Mouse (Mus musculus) midbrain, embryonic 11.5 days (tissue): ENCODE measurements at regions not wholly inside any gene's neighbourhood (a gene's known extent, or its start where the extent isn't known, plus 50 kb on each side); places are given as distances from the start of the nearest gene placed in this dataset.

Source experiments
- ATAC-seq: fragments of 200-750 bp; cut with Nextera tagmentation; 2 replicates; pipeline ENCODE4 v1.8.0; 2017; ENCODE audit warnings: moderate TSS enrichment, moderate library complexity; ENCODE audit not compliant: low FRiP score
- DNase-seq: peaks from one replicate; pipeline ENCODE4 v3.0.0; 2015; ENCODE audit warnings: low spot score; ENCODE audit errors: missing footprints
- H3K27ac ChIP-seq: fragments of 300-500 bp; sonication (generic); 2 replicates; pipeline ENCODE4 v1.5.1; 2014; ENCODE audit warnings: low read depth, low read length
- H3K27me3 ChIP-seq: fragments of 300-500 bp; sonication (generic); 2 replicates; pipeline ENCODE4 v1.6.1; 2014; ENCODE audit warnings: mild to moderate bottlenecking, low read length, moderate library complexity, mixed read lengths; ENCODE audit not compliant: control insufficient read depth, insufficient read depth
- H3K36me3 ChIP-seq: fragments of 300-500 bp; sonication (generic); 2 replicates; pipeline ENCODE4 v1.6.1; 2014; ENCODE audit warnings: mild to moderate bottlenecking, low read length, moderate library complexity, mixed read lengths; ENCODE audit not compliant: control insufficient read depth, insufficient read depth
- H3K4me1 ChIP-seq: fragments of 300-500 bp; sonication (generic); 2 replicates; pipeline ENCODE4 v1.6.1; 2014; ENCODE audit warnings: low read length; ENCODE audit not compliant: control insufficient read depth, insufficient read depth
- H3K4me2 ChIP-seq: fragments of 300-500 bp; sonication (generic); 2 replicates; pipeline ENCODE4 v1.6.1; 2014; ENCODE audit warnings: mild to moderate bottlenecking, moderate library complexity
- H3K4me3 ChIP-seq: fragments of 300-500 bp; sonication (generic); 2 replicates; pipeline ENCODE4 v1.5.1; 2014; ENCODE audit warnings: low read depth, low read length
- H3K9ac ChIP-seq: fragments of 300-500 bp; sonication (generic); 2 replicates; pipeline ENCODE4 v1.6.1; 2014; ENCODE audit warnings: low read length
- H3K9me3 ChIP-seq: fragments of 300-500 bp; sonication (generic); 2 replicates; pipeline ENCODE4 v1.6.1; 2016; ENCODE audit warnings: low read length; ENCODE audit not compliant: control insufficient read depth
- WGBS: fragments of 180-500 bp; shearing (Covaris S2); extraction: QIAGEN DNeasy Blood & Tissue Kit; methylation state at CpG from one replicate; pipeline ENCODE4 v1.1.7; 2014; 5-methylcytosine and 5-hydroxymethylcytosine counted together

DNA sequence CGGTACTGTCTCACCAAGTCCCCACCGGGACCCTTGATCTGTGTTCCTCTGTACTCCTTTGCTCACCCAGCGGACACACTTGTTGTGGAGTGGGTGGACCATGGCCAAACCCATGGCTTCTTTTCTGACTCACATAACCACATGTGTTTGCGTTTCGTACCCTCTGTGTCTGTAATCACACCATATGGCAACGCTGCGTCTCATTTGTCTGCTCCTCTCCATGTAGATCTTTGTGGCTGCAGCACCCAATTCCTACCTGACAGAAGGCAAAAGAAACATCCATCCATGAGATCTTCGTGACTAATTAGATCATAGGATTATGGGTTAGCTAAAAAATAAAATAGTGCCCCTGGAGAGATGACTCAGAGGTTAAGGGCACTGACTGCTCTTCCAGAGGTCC, 435.2 kb upstream of the Cd180 start:
- no peaks in the 10 kb centered on the region for H3K36me3 ChIP-seq
- ATAC-seq: no peak
- 89% methylated on average over 8 of the region's 8 CpGs for WGBS
- no peaks in the 10 kb centered on the region for H3K9me3 ChIP-seq
- no peak overlapping the region for H3K27ac ChIP-seq
- no peaks in the 10 kb centered on the region for H3K4me1 ChIP-seq
- no peak overlapping the region for H3K9ac ChIP-seq
- no peak overlapping the region for H3K4me3 ChIP-seq
- DNase-seq: no peak
- H3K27me3 ChIP-seq: no peaks in the 10 kb centered on the region
- H3K4me2 ChIP-seq: no peak overlapping the region

DNA sequence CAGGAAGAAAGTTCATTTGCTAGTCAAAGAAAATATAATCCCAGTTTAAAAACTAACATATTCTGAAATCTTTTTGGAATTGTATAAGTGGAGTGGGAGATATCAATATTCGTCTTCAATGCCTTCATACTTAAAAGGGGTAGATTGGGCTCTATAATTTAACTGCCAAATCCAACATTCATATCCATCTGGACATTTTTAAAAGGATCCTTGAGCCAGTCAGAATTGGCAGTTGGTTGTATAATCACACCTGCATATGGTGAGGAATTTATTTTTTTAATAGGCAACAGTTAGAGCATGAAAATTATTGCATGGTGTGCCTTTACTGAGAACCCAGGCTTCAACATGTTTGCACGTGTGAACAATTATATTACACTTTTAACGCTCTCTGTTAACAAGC, 419.5 kb upstream of the Cd180 start:
- H3K27me3 ChIP-seq: no peaks in the 10 kb centered on the region
- WGBS: 93% methylated on average over 3 of the region's 3 CpGs
- H3K36me3 ChIP-seq: no peaks in the 10 kb centered on the region
- H3K9me3 ChIP-seq: no peaks in the 10 kb centered on the region
- H3K27ac ChIP-seq: no peak overlapping the region
- no peak for ATAC-seq
- DNase-seq: no peak
- no peak overlapping the region for H3K4me2 ChIP-seq
- no peak overlapping the region for H3K9ac ChIP-seq
- H3K4me3 ChIP-seq: no peak overlapping the region
- H3K4me1 ChIP-seq: no peaks in the 10 kb centered on the region

DNA sequence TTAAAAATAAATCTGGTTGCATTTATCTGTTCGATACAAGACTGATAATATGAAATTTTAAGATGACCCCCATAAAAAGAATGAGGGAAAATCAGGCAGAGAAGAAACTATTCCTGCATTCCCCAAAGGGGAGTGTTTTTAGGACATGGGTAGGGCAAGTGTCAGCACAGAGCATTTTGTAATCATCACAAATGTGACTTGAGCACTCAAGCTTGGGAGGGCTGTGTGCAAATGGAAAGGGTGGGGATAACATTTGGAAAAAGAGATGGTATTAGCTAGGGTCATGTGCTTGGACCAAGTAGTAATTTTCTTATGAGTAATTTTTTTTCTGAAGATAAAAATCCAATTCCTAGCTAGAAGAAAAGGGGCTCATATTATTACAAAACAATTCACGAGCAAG, 418.1 kb upstream of the Cd180 start:
- Histone ChIP-seq H3K4me1 (no peaks in the 10 kb centered on the region), H3K27me3 (no peaks in the 10 kb centered on the region), H3K4me2 (no peak overlapping the region), H3K36me3 (no peaks in the 10 kb centered on the region), H3K4me3 (no peak overlapping the region), H3K27ac (no peak overlapping the region), H3K9me3 (no peaks in the 10 kb centered on the region), H3K9ac (no peak overlapping the region)
- no peak for ATAC-seq
- no peak for DNase-seq
- WGBS: 96% methylated on average over 2 of the region's 2 CpGs

DNA sequence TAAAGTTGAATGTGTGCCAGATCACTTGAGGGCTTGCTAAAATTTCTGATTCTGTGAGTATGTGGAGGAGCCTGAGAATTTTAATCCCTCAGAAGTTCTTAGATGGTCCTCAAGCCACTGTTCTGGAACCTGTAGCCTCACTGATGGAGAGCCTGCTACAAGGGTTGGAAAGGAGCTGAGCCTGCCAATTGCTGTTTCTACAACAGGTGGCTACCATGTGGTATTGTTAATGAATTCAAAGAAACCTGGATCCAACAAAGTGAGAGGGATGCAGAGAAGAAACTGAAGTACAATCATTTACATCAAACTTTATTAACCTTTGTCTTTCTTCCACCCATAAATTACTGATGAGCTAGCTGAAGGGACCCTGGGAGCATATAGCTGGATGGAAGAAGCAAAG, 416.5 kb upstream of the Cd180 start:
- H3K36me3 ChIP-seq: no peaks in the 10 kb centered on the region
- no peak overlapping the region for H3K27ac ChIP-seq
- no peaks in the 10 kb centered on the region for H3K9me3 ChIP-seq
- no peak overlapping the region for H3K9ac ChIP-seq
- no peaks in the 10 kb centered on the region for H3K27me3 ChIP-seq
- ATAC-seq (no peak), DNase-seq (no peak)
- H3K4me3 ChIP-seq: no peak overlapping the region
- no peaks in the 10 kb centered on the region for H3K4me1 ChIP-seq
- no peak overlapping the region for H3K4me2 ChIP-seq

DNA sequence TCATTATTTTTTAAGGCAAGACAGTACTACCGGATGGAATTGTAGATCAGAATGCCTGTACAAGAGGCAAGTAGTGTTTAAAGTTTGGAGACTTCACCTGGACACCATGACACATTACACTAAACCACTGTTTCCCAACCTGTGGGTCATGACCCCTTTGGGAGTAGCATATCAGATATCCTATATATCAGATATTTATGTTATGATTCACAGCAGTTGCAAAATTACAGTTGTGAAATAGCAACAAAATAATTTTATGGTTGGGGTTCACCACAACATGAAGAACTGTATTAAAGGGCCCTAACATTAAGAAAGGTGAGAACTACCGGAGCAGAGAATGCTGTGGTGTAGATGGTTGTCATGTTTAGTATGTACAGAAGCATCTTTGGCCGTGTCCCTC, 413.2 kb upstream of the Cd180 start:
- Histone ChIP-seq H3K4me3 (no peak overlapping the region), H3K9ac (no peak overlapping the region), H3K27ac (no peak overlapping the region), H3K36me3 (no peaks in the 10 kb centered on the region), H3K9me3 (no peaks in the 10 kb centered on the region), H3K27me3 (no peaks in the 10 kb centered on the region), H3K4me1 (no peaks in the 10 kb centered on the region), H3K4me2 (no peak overlapping the region)
- ATAC-seq (no peak), DNase-seq (no peak)
- 93% methylated on average over 3 of the region's 3 CpGs for WGBS

DNA sequence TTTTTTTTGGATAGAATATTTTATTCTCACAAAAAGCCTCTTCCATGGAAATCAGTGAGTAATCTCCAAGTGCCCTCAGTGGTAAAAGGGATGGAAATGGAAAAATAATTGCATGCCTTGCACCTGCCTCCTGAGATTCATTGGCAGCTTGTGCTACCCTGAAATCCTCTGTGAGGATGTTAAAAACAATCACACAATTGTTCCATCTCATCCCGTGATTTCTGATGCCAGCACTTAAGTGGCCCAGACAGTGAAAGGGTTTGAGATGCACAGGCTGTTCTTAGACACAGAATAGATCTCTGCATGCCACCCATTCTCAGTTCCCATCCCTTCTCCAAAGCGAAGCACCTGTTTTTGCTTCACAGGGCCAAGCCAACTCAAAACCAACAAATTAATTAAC, 398.9 kb upstream of the Cd180 start:
- H3K9me3 ChIP-seq: no peaks in the 10 kb centered on the region
- WGBS: 82% methylated on average over 2 of the region's 2 CpGs
- ATAC-seq: no peak
- H3K9ac ChIP-seq: no peak overlapping the region
- no peak overlapping the region for H3K4me2 ChIP-seq
- H3K4me1 ChIP-seq: no peaks in the 10 kb centered on the region
- no peaks in the 10 kb centered on the region for H3K27me3 ChIP-seq
- no peak overlapping the region for H3K27ac ChIP-seq
- DNase-seq: no peak
- H3K36me3 ChIP-seq: no peaks in the 10 kb centered on the region
- H3K4me3 ChIP-seq: no peak overlapping the region

DNA sequence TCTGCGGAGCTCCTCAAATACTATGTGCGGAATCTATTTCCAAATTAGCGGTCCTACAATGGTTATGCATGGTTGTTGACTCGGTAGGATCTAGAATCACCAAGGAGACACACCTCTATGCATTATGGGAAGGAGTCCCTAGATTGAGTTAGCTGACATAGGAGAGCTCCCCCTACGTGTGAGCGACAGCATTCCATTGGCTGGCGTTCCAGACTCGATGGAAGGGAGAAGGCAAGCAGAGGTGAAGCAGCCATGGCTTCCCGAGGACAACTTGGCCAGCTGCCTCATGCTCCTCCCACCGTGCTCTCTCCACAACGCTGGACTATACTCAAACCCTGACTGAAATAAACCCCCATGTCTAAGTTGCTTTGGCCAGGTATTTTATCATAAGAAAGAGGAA, 398.3 kb upstream of the Cd180 start:
- no peaks in the 10 kb centered on the region for H3K4me1 ChIP-seq
- H3K9ac ChIP-seq: no peak overlapping the region
- ATAC-seq: no peak
- no peak overlapping the region for H3K27ac ChIP-seq
- H3K27me3 ChIP-seq: no peaks in the 10 kb centered on the region
- 83% methylated on average over 11 of the region's 11 CpGs for WGBS
- H3K36me3 ChIP-seq: no peaks in the 10 kb centered on the region
- H3K4me2 ChIP-seq: no peak overlapping the region
- H3K4me3 ChIP-seq: no peak overlapping the region
- DNase-seq: no peak
- no peaks in the 10 kb centered on the region for H3K9me3 ChIP-seq

DNA sequence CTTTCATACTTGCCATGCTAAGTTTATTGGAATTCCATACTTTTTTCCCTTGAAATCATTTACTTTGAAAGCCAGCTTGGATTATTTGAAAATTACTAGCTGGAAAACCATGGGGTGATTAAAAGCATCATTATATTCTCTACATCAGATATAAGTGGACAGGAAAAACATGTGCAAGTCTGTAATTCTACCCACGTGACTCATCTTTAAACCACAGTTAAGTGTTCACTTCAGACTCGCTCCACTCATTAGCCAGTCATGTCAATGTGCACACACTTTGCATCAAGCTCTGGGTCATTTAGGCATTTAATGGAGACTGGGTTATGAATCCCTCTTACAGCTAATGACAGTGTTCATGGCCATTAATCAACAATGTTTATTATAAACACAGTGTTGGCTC, 385.4 kb upstream of the Cd180 start:
- Histone ChIP-seq H3K36me3 (no peaks in the 10 kb centered on the region), H3K4me2 (no peak overlapping the region), H3K9ac (no peak overlapping the region), H3K9me3 (no peaks in the 10 kb centered on the region), H3K27ac (no peak overlapping the region), H3K4me1 (no peaks in the 10 kb centered on the region), H3K27me3 (no peaks in the 10 kb centered on the region), H3K4me3 (no peak overlapping the region)
- DNase-seq (no peak), ATAC-seq (no peak)
- 86% methylated on average over 2 of the region's 2 CpGs for WGBS

DNA sequence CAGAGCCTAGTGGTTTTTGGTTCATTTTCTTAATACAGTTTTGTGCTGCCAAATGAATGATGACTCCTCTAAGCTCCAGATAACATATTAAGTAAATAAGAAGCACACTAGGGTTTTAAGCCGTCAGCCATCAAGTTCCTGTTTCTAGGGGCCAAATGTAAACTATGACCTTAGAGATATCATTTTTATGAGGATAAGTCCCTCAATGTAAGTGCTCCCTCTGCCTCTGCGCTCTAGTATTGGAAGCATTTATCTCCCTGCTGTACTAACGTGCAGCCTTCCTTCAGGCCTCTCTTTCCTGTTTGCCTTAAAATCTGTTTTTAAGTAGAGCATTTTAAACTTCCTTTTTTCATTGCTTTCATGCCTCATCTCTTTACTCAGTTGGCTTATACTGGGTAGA, 381.3 kb upstream of the Cd180 start:
- 84% methylated on average over 3 of the region's 3 CpGs for WGBS
- Histone ChIP-seq H3K9me3 (no peaks in the 10 kb centered on the region), H3K36me3 (no peaks in the 10 kb centered on the region), H3K9ac (no peak overlapping the region), H3K27ac (no peak overlapping the region), H3K27me3 (no peaks in the 10 kb centered on the region), H3K4me1 (no peaks in the 10 kb centered on the region), H3K4me3 (no peak overlapping the region), H3K4me2 (no peak overlapping the region)
- no peak for DNase-seq
- ATAC-seq: no peak
